ENCODE assay signal across 8 mouse cellular contexts in the genomic region with DNA sequence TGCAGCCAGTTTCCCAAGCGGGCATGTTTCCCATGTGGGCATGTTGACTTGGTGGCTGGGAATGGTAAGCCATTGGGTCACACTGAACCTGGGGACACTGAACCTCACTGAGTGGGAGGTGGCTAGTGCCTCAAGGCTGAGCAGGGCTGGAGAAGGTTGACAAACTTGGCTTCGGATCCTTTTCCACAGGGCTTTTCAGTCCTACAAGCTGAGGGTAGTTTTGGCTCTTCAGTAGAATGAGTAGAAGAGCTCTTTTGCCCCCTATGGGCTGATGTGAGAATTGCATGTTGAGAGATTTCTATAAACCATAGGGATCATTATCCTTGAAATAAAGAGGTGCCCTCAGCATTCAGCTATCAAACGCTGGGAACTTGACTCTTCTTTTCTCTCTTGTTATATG. TPM values are rescaled to one million over a fixed set of nuclear protein-coding genes. Genes with fewer than 3 reads are reported as not detected.
A peak's percentile ranks its signal among the peaks of the same experiment; 100 is the strongest.
DNase-seq lines count a peak whose midpoint lies in the region; ATAC-seq and TF ChIP-seq lines count a peak whose summit lies in the region.

No protein-coding gene starts in this region.

- ATAC-seq in heart, embryonic 11.5 days (replicated peaks; ENCODE audit: insufficient number of reproducible peaks, low FRiP score, low TSS enrichment): no peak
- peak; percentile 79 for ATAC-seq in lung, embryonic 14.5 days (ENCODE audit: insufficient read depth)

- H3K9ac ChIP-seq in heart, embryonic 11.5 days (ENCODE audit: low read depth, low read length): no peak overlapping the region
- no peak overlapping the region for H3K9ac ChIP-seq in lung, embryonic 14.5 days

- H3K4me2 ChIP-seq in heart, embryonic 11.5 days: no peak overlapping the region
- no peak overlapping the region for H3K4me2 ChIP-seq in lung, embryonic 14.5 days

- WGBS in heart, embryonic 11.5 days (ENCODE audit: insufficient replicate concordance): 32% methylated on average over 3 of the region's 3 CpGs
- 31% methylated on average over 3 of the region's 3 CpGs for WGBS in lung, embryonic 14.5 days

- peak; percentile 88 for DNase-seq in heart, adult 11 months
- peak; percentile 76 to 94 for DNase-seq in adrenal gland, adult (ENCODE audit: inconsistent age in 2 of 2, low spot score in 1 of 2)
- peak; percentile 78 for DNase-seq in embryo, embryonic 10 days (ENCODE audit: low spot score)
- peak; percentile 51 to 76 for DNase-seq in heart, postnatal 10 days
- DNase-seq in kidney, postnatal 25 days: peak; percentile 41 to 72
- DNase-seq in lung, embryonic 14.5 days: peak; percentile 91
- DNase-seq in retina, adult 2 months (ENCODE audit: low read depth, low spot score): peak; percentile 15

- no peaks in the 10 kb centered on the region for H3K36me3 ChIP-seq in heart, embryonic 11.5 days (ENCODE audit: control insufficient read depth, insufficient read depth, low read length)
- H3K36me3 ChIP-seq in lung, embryonic 14.5 days (ENCODE audit: insufficient read depth): no peaks in the 10 kb centered on the region

- intact Hi-C loops in heart, postnatal 10 days (cut with DNase I): loop anchor here (1.0 to 10.0 kb wide), 3 partner anchors 57 to 386 kb away; a partner anchor contains a TSS

- no peak overlapping the region for H3K4me3 ChIP-seq in heart, embryonic 11.5 days (ENCODE audit: low read depth, low read length)
- no peak overlapping the region for H3K4me3 ChIP-seq in lung, embryonic 14.5 days (ENCODE audit: low read depth, low read length)

- TF ChIP-seq CTCF in lung, embryonic 14.5 days (IDR thresholded peaks at IDR 0.05; ENCODE audit: low read depth): peak; percentile 78

- H3K27ac ChIP-seq in heart, embryonic 11.5 days (ENCODE audit: low read depth, low read length): no peak overlapping the region
- no peak overlapping the region for H3K27ac ChIP-seq in lung, embryonic 14.5 days (ENCODE audit: low read depth)

- no peaks in the 10 kb centered on the region for H3K4me1 ChIP-seq in heart, embryonic 11.5 days (ENCODE audit: control insufficient read depth, insufficient read depth, low read length)
- no peaks in the 10 kb centered on the region for H3K4me1 ChIP-seq in lung, embryonic 14.5 days (ENCODE audit: insufficient read depth)

- no peaks in the 10 kb centered on the region for H3K9me3 ChIP-seq in heart, embryonic 11.5 days (replicated peaks; ENCODE audit: control insufficient read depth, low read length)
- H3K9me3 ChIP-seq in lung, embryonic 14.5 days (ENCODE audit: low read depth, low read length): no peaks in the 10 kb centered on the region

- H3K27me3 ChIP-seq in heart, embryonic 11.5 days (ENCODE audit: control insufficient read depth, insufficient read depth, low read length): no peaks in the 10 kb centered on the region
- H3K27me3 ChIP-seq in lung, embryonic 14.5 days (ENCODE audit: insufficient read depth, low read length): no peaks in the 10 kb centered on the region

RNA-seq across cellular contexts. Expression of a gene that starts 22.8 kb away (rescaled TPM):
- polyA plus RNA-seq in heart, embryonic 11.5 days (2014; fragmentation: Nextera tagmentation; extraction: Ambion mirVana): 17.9 and 22.5 TPM in 2 replicates
- total RNA-seq in heart, postnatal 10 days (2021): 10 to 100 TPM in 1 of 2 experiments, 1 to 10 TPM in 1; 7.0 to 11.7 TPM
- polyA plus RNA-seq in lung, embryonic 14.5 days (2014; fragmentation: Nextera tagmentation; extraction: Ambion mirVana): 4.7 and 6.6 TPM in 2 replicates

RNA-seq across cellular contexts. Expression of a gene that starts 42.2 kb away (rescaled TPM):
- 0.44 and 1.5 TPM in 2 replicates for polyA plus RNA-seq in heart, embryonic 11.5 days (2014; fragmentation: Nextera tagmentation; extraction: Ambion mirVana)
- not detected for total RNA-seq in heart, postnatal 10 days (2021)
- polyA plus RNA-seq in lung, embryonic 14.5 days (2014; fragmentation: Nextera tagmentation; extraction: Ambion mirVana): 4.6 and 5.4 TPM in 2 replicates

RNA-seq across cellular contexts. Expression of a gene that starts 57.0 kb away (rescaled TPM):
- polyA plus RNA-seq in heart, embryonic 11.5 days (2014; fragmentation: Nextera tagmentation; extraction: Ambion mirVana): 18.1 and 18.7 TPM in 2 replicates
- 10 to 100 TPM; 20.6 to 21.5 TPM for total RNA-seq in heart, postnatal 10 days (2021)
- polyA plus RNA-seq in lung, embryonic 14.5 days (2014; fragmentation: Nextera tagmentation; extraction: Ambion mirVana): 28.5 and 28.6 TPM in 2 replicates

Comparison
In these comparisons a context has a peak if more than half of its experiments do, and no peak if none do; other contexts are left out.
1. DNase-seq: peak in every context shown above with its lines; median percentile 91 in lung, embryonic 14.5 days; 88 in heart, adult 11 months; 85 in adrenal gland, adult; 78 in embryo, embryonic 10 days; 64 in heart, postnatal 10 days; 56 in kidney, postnatal 25 days; 15 in retina, adult 2 months.